Mouse (Mus musculus): Measurements from ENCODE around the gene Lcn9. TPM values are rescaled to one million over a fixed set of nuclear protein-coding genes. Genes with fewer than 3 reads are reported as not detected.

Gene Lcn9
- total RNA-seq, 2 experiments from 2014 or later: not detected

- no peak for TF ChIP-seq CTCF (conservative IDR thresholded peaks at IDR 0.05)
- no peak overlapping the region for H3K4me3 ChIP-seq
- DNase-seq (ENCODE audit: low spot score in 2 of 2): no peak
- H3K27ac ChIP-seq: no peak overlapping the region
Observed at GRCm38 (mm10) chr2:25824751-25825150, 1.8 kb downstream of the Lcn9 start.

DNA sequence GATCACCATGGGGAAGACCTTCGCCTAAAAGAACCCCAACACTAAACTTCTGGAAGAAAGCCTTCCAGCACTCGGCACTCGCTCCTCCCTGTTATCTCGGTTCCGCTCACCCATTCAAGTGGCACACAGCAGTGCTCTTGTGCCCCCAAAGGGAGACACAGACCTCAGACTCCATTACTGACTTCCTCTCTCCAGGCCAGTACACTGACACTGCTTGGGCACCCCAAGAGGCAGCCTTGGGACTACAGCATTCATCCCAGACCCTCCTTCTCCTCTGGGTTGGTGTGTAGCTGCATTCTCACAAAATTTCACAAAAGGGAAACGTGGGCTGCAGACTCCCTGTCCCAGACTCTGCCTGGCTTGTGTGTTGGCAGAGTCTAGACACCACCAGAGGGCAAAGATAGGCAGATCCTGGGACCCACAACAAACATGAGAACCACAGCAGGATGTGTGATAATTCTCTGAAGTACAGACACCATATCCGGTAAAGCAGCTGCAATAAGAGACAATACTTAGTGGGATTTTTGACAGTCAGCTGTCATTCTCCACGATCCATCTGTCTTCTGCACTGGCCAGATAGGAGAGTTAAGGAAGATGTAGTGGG, 5.5 kb downstream of the Lcn9 start:
- Histone ChIP-seq H3K27ac (no peak overlapping the region), H3K4me3 (no peak overlapping the region)
- peak; percentile 42 for TF ChIP-seq CTCF (conservative IDR thresholded peaks at IDR 0.05)
- peak in 1 of 2 experiments; percentile 4 for DNase-seq (ENCODE audit: low spot score in 2 of 2)

DNA sequence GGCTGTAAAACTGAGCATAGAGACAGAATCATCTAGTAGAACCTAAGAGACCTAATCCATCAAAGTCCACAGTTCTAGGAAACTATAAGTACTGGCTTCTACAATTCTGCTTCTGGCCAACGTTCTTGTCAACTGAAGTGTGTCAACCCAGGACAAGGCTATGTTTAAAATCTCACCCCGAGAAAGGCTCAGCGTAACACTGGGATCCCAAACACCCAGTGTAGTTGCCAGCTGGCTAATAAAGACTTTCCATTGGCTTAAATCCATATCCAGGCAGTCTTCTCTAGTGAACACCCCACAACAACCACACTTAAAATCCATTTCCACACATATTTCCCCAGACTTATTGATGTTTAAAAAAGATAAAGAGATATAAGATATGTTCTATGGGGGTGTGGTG, 7.8 kb downstream of the Lcn9 start:
- Histone ChIP-seq H3K27ac (no peak overlapping the region), H3K4me3 (no peak overlapping the region)
- no peak for DNase-seq (ENCODE audit: low spot score in 2 of 2)
- no peak for TF ChIP-seq CTCF (conservative IDR thresholded peaks at IDR 0.05)

- Histone ChIP-seq H3K27ac (no peak overlapping the region), H3K4me3 (no peak overlapping the region)
- peak; percentile 66 to 82 for DNase-seq (ENCODE audit: low spot score in 2 of 2)
- peak; percentile 96 for TF ChIP-seq CTCF (conservative IDR thresholded peaks at IDR 0.05)
Observed at GRCm38 (mm10) chr2:25836291-25836690, 13.3 kb downstream of the Lcn9 start.

- peak in 1 of 2 experiments; percentile 32 for DNase-seq (ENCODE audit: low spot score in 2 of 2)
- H3K4me3 ChIP-seq: no peak overlapping the region
- peak overlapping the region; percentile 50; the same call in 1 of the 2 replicates for H3K27ac ChIP-seq
- TF ChIP-seq CTCF (conservative IDR thresholded peaks at IDR 0.05): no peak
Observed at GRCm38 (mm10) chr2:25842161-25842560, 19.2 kb downstream of the Lcn9 start.

DNA sequence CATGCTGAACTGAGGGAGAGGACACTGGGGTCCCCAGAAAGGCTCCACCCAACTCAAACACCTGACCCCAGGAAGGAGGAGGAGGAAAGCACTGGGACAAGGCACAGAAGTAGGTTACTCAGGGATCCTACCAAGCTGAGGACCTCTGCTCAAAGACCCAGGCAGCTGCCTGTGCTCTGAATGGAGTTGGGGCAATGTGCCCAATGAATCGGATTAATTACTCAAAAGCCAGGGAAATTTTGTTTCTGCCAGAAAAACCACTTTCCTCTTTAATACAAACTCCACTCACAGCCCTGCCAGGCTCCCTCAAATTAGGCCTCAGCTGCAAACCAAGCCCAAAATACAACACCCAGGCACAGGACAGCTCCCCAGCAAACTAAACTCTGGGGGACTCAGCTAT, 19.8 kb downstream of the Lcn9 start:
- Histone ChIP-seq H3K4me3 (no peak overlapping the region), H3K27ac (peak overlapping the region; percentile 50)
- no peak for TF ChIP-seq CTCF (conservative IDR thresholded peaks at IDR 0.05)
- peak; percentile 35 to 51 for DNase-seq (ENCODE audit: low spot score in 2 of 2)

DNA sequence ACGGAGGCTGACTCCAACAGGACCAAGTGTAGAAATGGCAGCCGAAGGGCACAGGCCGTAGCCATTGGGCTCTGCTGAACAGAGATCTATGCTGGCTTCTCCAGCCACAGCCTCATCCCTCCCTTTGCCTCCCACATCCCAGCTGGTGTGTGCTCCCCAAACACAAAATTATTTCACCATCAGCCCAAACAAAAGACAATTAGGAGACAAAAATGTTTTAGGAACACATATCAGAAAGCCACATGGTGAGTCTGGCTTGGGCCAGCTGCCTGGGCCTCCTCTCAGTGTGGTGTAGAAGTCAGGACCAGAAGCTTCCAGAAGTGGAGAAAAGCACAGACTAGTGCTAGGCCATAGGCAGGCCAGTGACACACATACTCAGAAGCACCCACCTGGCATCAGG, 21.1 kb downstream of the Lcn9 start:
- no peak for TF ChIP-seq CTCF (conservative IDR thresholded peaks at IDR 0.05)

GRCm38 (mm10) chr2:25846516-25846915, 23.6 kb downstream of the Lcn9 start:
- H3K27ac ChIP-seq: no peak overlapping the region
- DNase-seq (ENCODE audit: low spot score in 2 of 2): no peak
- no peak for TF ChIP-seq CTCF (conservative IDR thresholded peaks at IDR 0.05)
- H3K4me3 ChIP-seq: no peak overlapping the region

More for the DNA sequence above, 21.1 kb downstream of the Lcn9 start:
- Histone ChIP-seq H3K4me3 (no peak overlapping the region), H3K27ac (no peak overlapping the region; the same call in 1 of the 2 replicates)
- peak; percentile 26 to 49 for DNase-seq (ENCODE audit: low spot score in 2 of 2)

GRCm38 (mm10) chr2:25847226-25847625, 24.3 kb downstream of the Lcn9 start, which contains the start of gene Sohlh1:
Sohlh1 (minus strand) TSS chr2:25847248.
- TF ChIP-seq CTCF (conservative IDR thresholded peaks at IDR 0.05): no peak
- Histone ChIP-seq H3K27ac (no peak within 1 kb of the TSS), H3K4me3 (no peak within 1 kb of the TSS)
- no peak for DNase-seq (ENCODE audit: low spot score in 2 of 2)

DNA sequence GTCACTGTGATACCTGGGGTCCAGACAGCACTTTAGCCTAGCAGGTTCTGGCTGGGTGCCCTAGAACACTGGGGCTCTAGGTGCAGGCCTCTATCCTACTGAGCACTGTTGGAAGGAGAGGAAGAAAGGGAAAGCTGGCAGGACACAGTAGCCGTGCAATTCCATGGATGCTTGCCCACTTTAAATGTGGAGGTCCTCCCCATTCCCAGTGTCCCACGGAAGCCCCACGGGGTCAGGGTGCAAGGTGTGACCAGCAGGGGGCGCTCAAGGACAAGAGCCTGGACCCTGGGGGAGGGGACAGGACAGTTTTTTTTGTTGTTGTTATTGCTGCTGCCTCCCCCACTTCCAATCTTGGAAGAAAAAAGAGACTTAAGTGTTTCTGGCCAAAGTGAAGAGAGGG, 27.4 kb downstream of the Lcn9 start:
- Histone ChIP-seq H3K4me3 (no peak overlapping the region), H3K27ac (no peak overlapping the region)
- peak in 1 of 2 experiments; percentile 60 for DNase-seq (ENCODE audit: low spot score in 2 of 2)
- peak; percentile 91 for TF ChIP-seq CTCF (conservative IDR thresholded peaks at IDR 0.05)

DNA sequence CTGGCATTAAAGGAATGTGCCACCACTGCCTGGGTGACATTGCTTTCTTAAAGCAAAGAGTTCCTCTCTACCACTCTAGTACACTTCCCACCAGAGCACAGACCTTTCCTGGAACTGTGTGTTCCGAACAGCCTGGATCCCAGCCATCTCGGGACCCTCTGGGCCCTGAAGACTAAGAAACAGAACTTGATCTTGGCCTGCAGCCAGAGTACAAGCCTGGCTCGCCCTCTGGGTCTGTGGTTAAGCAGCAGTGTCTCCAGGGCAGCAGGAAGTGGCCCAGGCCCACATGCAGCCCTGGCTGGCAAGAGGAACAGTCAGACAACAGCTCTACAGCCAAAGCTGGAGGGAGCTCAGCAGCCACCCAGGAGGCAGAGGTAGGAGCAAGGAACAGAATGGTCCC, 29.7 kb downstream of the Lcn9 start:
- peak in 1 of 2 experiments; percentile 50 for DNase-seq (ENCODE audit: low spot score in 2 of 2)
- H3K27ac ChIP-seq: peak overlapping the region; percentile 14; the same call in 1 of the 2 replicates
- H3K4me3 ChIP-seq: no peak overlapping the region
- TF ChIP-seq CTCF (conservative IDR thresholded peaks at IDR 0.05): no peak

- DNase-seq (ENCODE audit: low spot score in 2 of 2): no peak
- Histone ChIP-seq H3K4me3 (no peak overlapping the region), H3K27ac (no peak overlapping the region)
- no peak for TF ChIP-seq CTCF (conservative IDR thresholded peaks at IDR 0.05)
Observed at GRCm38 (mm10) chr2:25853998-25854397, 31.0 kb downstream of the Lcn9 start.

GRCm38 (mm10) chr2:25859891-25860290, 36.9 kb downstream of the Lcn9 start:
- no peak for TF ChIP-seq CTCF (conservative IDR thresholded peaks at IDR 0.05)
- no peak overlapping the region for H3K4me3 ChIP-seq
- DNase-seq (ENCODE audit: low spot score in 2 of 2): no peak
- no peak overlapping the region for H3K27ac ChIP-seq

DNA sequence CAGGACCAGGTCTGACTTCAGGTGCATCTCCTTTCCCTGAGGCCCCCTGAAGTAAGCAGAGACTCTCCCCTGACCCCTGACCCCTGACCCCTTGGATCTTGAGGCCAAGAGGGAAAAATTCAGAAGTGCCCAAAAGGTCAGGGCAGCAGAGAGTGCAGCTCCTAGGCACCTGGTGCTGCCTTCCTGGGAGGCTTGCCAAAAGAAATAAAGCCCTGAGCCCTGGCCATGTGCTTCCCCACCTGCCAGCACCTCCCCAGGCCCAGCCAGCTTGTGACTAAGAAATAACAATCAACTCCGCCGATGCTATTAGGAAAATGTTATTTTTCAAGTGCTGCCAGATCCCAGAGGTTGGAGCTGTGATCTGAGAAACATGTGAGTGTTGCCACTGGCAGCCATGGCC, 39.1 kb downstream of the Lcn9 start:
- no peak overlapping the region for H3K4me3 ChIP-seq
- no peak overlapping the region for H3K27ac ChIP-seq
- DNase-seq (ENCODE audit: low spot score in 2 of 2): no peak
- TF ChIP-seq CTCF (conservative IDR thresholded peaks at IDR 0.05): no peak

Data from layer of hippocampus, adult 2 months (tissue).